Mouse (Mus musculus): ENCODE results near the gene Slc25a3.
A peak's percentile ranks its signal among the peaks of the same experiment; 100 is the strongest.

Slc25a3 gene

GRCm38 (mm10) chr10:91123828-91124822 is at the start of gene Slc25a3:
Gene Slc25a3, minus strand, starts transcription at chr10:91124059.
- DNase-seq (ENCODE audit: low read depth, low spot score): peak; percentile 98

GRCm38 (mm10) chr10:91172329-91173100 is 48.7 kb upstream of the Slc25a3 start:
- DNase-seq (ENCODE audit: low read depth, low spot score): no peak

GRCm38 (mm10) chr10:91171455-91172328 is 47.8 kb upstream of the Slc25a3 start:
- DNase-seq (ENCODE audit: low read depth, low spot score): no peak

GRCm38 (mm10) chr10:91171041-91171440 is 47.2 kb upstream of the Slc25a3 start:
- no peak for DNase-seq (ENCODE audit: low read depth, low spot score)

GRCm38 (mm10) chr10:91170143-91170941 is 46.5 kb upstream of the Slc25a3 start:
- DNase-seq (ENCODE audit: low read depth, low spot score): peak; percentile 73

GRCm38 (mm10) chr10:91169414-91170065 is 45.7 kb upstream of the Slc25a3 start:
- no peak for DNase-seq (ENCODE audit: low read depth, low spot score)

GRCm38 (mm10) chr10:91167352-91167751 is 43.5 kb upstream of the Slc25a3 start:
- DNase-seq (ENCODE audit: low read depth, low spot score): no peak

GRCm38 (mm10) chr10:91166890-91167289 is 43.0 kb upstream of the Slc25a3 start:
- DNase-seq (ENCODE audit: low read depth, low spot score): no peak

GRCm38 (mm10) chr10:91165850-91166249 is 42.0 kb upstream of the Slc25a3 start:
- DNase-seq (ENCODE audit: low read depth, low spot score): no peak

GRCm38 (mm10) chr10:91164491-91164890 is 40.6 kb upstream of the Slc25a3 start:
- no peak for DNase-seq (ENCODE audit: low read depth, low spot score)

GRCm38 (mm10) chr10:91162511-91163163 is 38.8 kb upstream of the Slc25a3 start:
- DNase-seq (ENCODE audit: low read depth, low spot score): no peak

GRCm38 (mm10) chr10:91162077-91162476 is 38.2 kb upstream of the Slc25a3 start:
- no peak for DNase-seq (ENCODE audit: low read depth, low spot score)

GRCm38 (mm10) chr10:91161006-91161405 is 37.1 kb upstream of the Slc25a3 start:
- DNase-seq (ENCODE audit: low read depth, low spot score): no peak

- DNase-seq (ENCODE audit: low read depth, low spot score): no peak
Measured at GRCm38 (mm10) chr10:91158442-91158841, 34.6 kb upstream of the Slc25a3 start.

GRCm38 (mm10) chr10:91156338-91156737 is 32.5 kb upstream of the Slc25a3 start:
- no peak for DNase-seq (ENCODE audit: low read depth, low spot score)

GRCm38 (mm10) chr10:91153894-91154503 is 30.1 kb upstream of the Slc25a3 start:
- DNase-seq (ENCODE audit: low read depth, low spot score): no peak

GRCm38 (mm10) chr10:91145413-91145812 is 21.6 kb upstream of the Slc25a3 start:
- DNase-seq (ENCODE audit: low read depth, low spot score): no peak

- no peak for DNase-seq (ENCODE audit: low read depth, low spot score)
Measured at GRCm38 (mm10) chr10:91143313-91144230, 19.7 kb upstream of the Slc25a3 start.

All from telencephalon, adult 2 months (tissue).